Mouse (Mus musculus) cerebral cortex, adult 2 months (tissue): ENCODE results near the gene Cmbl.

ENCODE experiments used
- WGBS: fragments of 180-500 bp; shearing (Covaris S2); methylation state at CpG from one replicate; pipeline ENCODE4 v1.1.7; 2018; 5-methylcytosine and 5-hydroxymethylcytosine counted together

Cmbl gene

GRCm38 (mm10) chr15:31627277-31628154, 62.3 kb downstream of the Cmbl start:
- WGBS, result 40% methylated on average over 12 of the region's 12 CpGs

- WGBS, result 65% methylated on average over 10 of the region's 10 CpGs
Measured at GRCm38 (mm10) chr15:31628180-31628579, 63.0 kb downstream of the Cmbl start.

GRCm38 (mm10) chr15:31629556-31629955, 64.4 kb downstream of the Cmbl start:
- 91% methylated on average over 3 of the region's 3 CpGs for WGBS

GRCm38 (mm10) chr15:31631396-31631858, 66.2 kb downstream of the Cmbl start:
- WGBS, result 83% methylated on average over 12 of the region's 12 CpGs

- 68% methylated on average over 4 of the region's 4 CpGs for WGBS
Measured at GRCm38 (mm10) chr15:31632478-31632877, 67.3 kb downstream of the Cmbl start.

- WGBS, result 52% methylated on average over 6 of the region's 6 CpGs
Measured at GRCm38 (mm10) chr15:31634582-31634981, 69.4 kb downstream of the Cmbl start.

- WGBS, result 82% methylated on average over 9 of the region's 9 CpGs
Measured at GRCm38 (mm10) chr15:31636091-31636595, 71.0 kb downstream of the Cmbl start.
